Mouse (Mus musculus): Measurements from ENCODE around the gene Akap13.

DNA sequence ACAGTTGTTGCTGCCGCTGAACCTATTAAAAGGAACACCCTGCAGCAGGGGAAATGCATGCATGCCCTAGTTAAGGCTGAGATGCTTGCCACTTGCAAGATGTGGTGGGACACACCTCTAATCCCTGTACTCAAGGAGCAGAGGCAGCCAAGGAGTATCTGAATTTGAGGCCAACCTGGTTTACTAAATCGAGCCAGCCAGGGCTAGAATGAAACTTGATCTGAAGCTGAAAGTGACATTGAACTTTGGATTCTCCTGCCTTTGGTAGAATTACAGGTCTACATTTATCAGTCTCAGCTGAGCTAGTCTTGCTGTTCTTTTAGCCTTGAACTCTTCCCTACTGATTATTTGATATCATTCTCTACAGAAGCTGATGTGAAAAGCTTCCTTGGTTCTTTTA is 172.5 kb downstream of the Akap13 start:
- TF ChIP-seq CTCF (IDR thresholded peaks at IDR 0.05; ENCODE audit: low read depth) = no peak
- no peak for TF ChIP-seq EP300 (IDR thresholded peaks at IDR 0.05; ENCODE audit: low read depth)
